Mouse (Mus musculus): ENCODE data around the gene Rdh19. TPM values are rescaled to one million over a fixed set of nuclear protein-coding genes. Genes with fewer than 3 reads are reported as not detected.

Rdh19 gene
- polyA plus RNA-seq (2017; shearing (Covaris generic)): not detected

DNA sequence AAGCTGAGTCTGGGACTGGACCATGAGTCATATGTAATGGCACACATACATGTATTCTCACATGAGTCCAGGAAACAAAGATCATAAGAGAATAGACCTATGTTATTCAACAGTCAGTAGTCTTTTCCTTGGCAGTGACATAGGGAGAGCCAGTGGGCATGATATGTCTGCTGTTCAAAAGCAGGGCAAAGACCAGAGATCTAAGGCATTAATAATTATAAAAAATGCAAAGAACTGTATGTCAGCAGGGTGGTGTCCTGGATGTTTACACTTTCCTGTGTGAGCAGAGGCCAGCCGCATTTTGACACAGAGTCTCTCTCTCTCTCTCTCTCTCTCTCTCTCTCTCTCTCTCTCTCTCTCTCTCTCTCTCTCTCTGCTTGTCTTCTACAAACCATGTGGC is at the start of gene Rdh19:
Rdh19 (plus strand) TSS at position 301 of the 400 bp plus-strand sequence.

GRCm38 (mm10) chr10:127800891-127801290 is 48.8 kb upstream of the Rdh19 start, which contains the start of gene Rdh16:
Gene Rdh16, plus strand, starts transcription at chr10:127801152.

DNA sequence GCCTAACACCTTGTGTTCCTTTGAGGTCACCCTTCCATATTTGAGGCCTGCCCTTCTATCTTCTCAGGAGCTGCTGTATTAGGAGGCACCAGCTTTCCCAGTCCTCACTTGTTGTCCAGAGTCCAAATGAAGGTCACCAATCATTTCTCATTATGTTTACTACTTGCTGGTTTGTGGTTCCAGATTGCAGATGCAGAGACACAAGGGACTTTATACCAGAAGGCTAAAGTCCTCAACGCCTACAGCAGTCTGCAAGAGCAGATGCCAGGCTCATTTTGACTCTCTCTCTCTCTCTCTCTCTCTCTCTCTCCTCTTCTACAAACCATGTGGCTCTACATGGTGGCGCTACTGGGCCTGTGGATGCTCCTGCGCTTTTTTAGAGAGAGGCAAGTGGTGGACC is 16.5 kb downstream of the Rdh19 start, which contains the start of gene Rdh16f2:
Rdh16f2 (plus strand) TSS at position 243 of the 400 bp plus-strand sequence.

GRCm38 (mm10) chr10:127888605-127889004 is 38.9 kb downstream of the Rdh19 start, which contains the start of gene Rdh7:
Gene Rdh7, minus strand, starts transcription at chr10:127888817.

DNA sequence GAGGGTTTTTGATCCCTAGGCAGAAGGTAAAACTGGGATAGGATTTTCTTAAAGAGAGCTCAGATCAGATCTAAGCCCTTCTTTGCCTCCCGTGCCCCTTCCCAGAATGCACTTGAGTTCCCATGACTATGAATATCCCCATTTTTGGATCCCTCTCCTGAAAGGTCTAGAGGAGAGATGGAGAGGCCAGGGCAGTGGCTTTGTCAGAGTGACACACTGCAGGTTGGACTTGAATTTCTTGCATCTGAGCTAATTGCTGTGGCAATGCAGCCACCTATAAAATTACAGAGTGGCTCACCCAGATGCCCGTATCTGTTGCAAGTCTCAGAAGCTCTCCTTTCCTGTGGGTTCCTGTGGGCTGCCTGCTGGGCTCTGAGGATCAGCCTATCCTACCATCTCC is 48.5 kb downstream of the Rdh19 start, which contains the start of gene Sdr9c7:
Sdr9c7 (plus strand) TSS at position 301 of the 400 bp plus-strand sequence.

Other genes with a start within 250 kb of the Rdh19 start
- gene Lrp1, start 228.8 kb upstream of the Rdh19 start, polyA plus RNA-seq (2017; shearing (Covaris generic)): 0.59 TPM
- gene Stat6, start 206.9 kb upstream of the Rdh19 start, polyA plus RNA-seq (2017; shearing (Covaris generic)): 217 TPM
- 8.3 TPM for gene Nemp1, start 183.0 kb upstream of the Rdh19 start, polyA plus RNA-seq (2017; shearing (Covaris generic))
- 36.8 TPM for gene Nab2, start 181.4 kb upstream of the Rdh19 start, polyA plus RNA-seq (2017; shearing (Covaris generic))
- 0.11 TPM for gene Myo1a, start 144.8 kb upstream of the Rdh19 start, polyA plus RNA-seq (2017; shearing (Covaris generic))
- gene Tac2, start 125.5 kb upstream of the Rdh19 start, polyA plus RNA-seq (2017; shearing (Covaris generic)): not detected
- gene Zbtb39, start 110.4 kb upstream of the Rdh19 start, polyA plus RNA-seq (2017; shearing (Covaris generic)): 0.42 TPM
- gene Gpr182, start 98.2 kb upstream of the Rdh19 start, polyA plus RNA-seq (2017; shearing (Covaris generic)): not detected
- gene Rdh1, start 90.2 kb upstream of the Rdh19 start, polyA plus RNA-seq (2017; shearing (Covaris generic)): 0.09 TPM
- gene Rdh16f1, start 90.1 kb upstream of the Rdh19 start, polyA plus RNA-seq (2017; shearing (Covaris generic)): not detected
- 0.42 TPM for gene Rdh9, start 73.5 kb upstream of the Rdh19 start, polyA plus RNA-seq (2017; shearing (Covaris generic))
- not detected for gene Rdh16, start 48.8 kb upstream of the Rdh19 start, polyA plus RNA-seq (2017; shearing (Covaris generic))
- not detected for gene Rdh16f2, start 16.5 kb downstream of the Rdh19 start, polyA plus RNA-seq (2017; shearing (Covaris generic))
- not detected for gene Rdh7, start 38.9 kb downstream of the Rdh19 start, polyA plus RNA-seq (2017; shearing (Covaris generic))
- not detected for gene Sdr9c7, start 48.6 kb downstream of the Rdh19 start, polyA plus RNA-seq (2017; shearing (Covaris generic))
- gene Hsd17b6, start 157.7 kb downstream of the Rdh19 start, polyA plus RNA-seq (2017; shearing (Covaris generic)): not detected
- gene Prim1, start 165.2 kb downstream of the Rdh19 start, polyA plus RNA-seq (2017; shearing (Covaris generic)): 12.5 TPM
- 434 TPM for gene Naca, start 185.6 kb downstream of the Rdh19 start, polyA plus RNA-seq (2017; shearing (Covaris generic))
- 208 TPM for gene Ptges3, start 209.0 kb downstream of the Rdh19 start, polyA plus RNA-seq (2017; shearing (Covaris generic))
- 1,081 TPM for gene Atp5b, start 233.3 kb downstream of the Rdh19 start, polyA plus RNA-seq (2017; shearing (Covaris generic))
- gene Baz2a, start 241.6 kb downstream of the Rdh19 start, polyA plus RNA-seq (2017; shearing (Covaris generic)): 57.3 TPM